Mouse (Mus musculus): Measurements from ENCODE around the gene Tnfsf18.

DNA sequence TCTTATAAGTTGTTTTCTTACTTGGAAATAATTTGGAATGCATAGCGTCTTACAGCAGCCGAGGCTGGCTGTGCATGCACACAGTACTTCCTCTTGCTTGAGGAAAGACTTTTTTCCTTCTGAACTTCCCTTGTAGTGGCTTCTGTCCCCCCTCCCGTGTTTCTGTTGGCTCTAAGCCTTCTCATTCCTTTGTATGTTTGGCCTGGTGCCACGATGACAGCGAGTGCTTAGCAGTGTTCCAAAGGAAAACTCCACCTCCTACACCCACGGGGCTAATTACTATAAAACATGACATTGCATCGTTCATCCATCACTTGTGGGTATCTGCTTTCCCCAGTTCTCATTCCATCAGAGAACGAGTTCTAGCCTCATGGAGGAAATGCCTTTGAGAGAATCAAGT lies at the start of gene Tnfsf18:
- TF ChIP-seq ZC3H11A (IDR thresholded peaks at IDR 0.05; ENCODE audit: borderline replicate concordance, low read depth, low read length) (no peak), HCFC1 (IDR thresholded peaks at IDR 0.05; ENCODE audit: borderline replicate concordance, insufficient read depth, low read length) (no peak), CHD2 (IDR thresholded peaks at IDR 0.05; ENCODE audit: low read depth, low read length) (no peak), MAFK (IDR thresholded peaks at IDR 0.05; ENCODE audit: insufficient read depth, low read depth, low read length) (no peak), ZNF384 (IDR thresholded peaks at IDR 0.05; ENCODE audit: low read depth, low read length) (no peak)

All from ES-E14 (cell line).